Mouse (Mus musculus) stomach, postnatal 0 days (tissue): ENCODE measurements at regions not wholly inside any gene's neighbourhood (a gene's known extent, or its start where the extent isn't known, plus 50 kb on each side); places are given as distances from the start of the nearest gene placed in this dataset.

Experiments
- CTCF ChIP-seq: IDR thresholded peaks from 2 replicates; pipeline ENCODE4 v1.5.1; 2016; ENCODE audit warnings: antibody characterized with exemption, low read depth, mild to moderate bottlenecking, moderate library complexity
- EP300 ChIP-seq: optimal IDR thresholded peaks from 2 replicates; pipeline ENCODE3; 2016; ENCODE audit warnings: antibody characterized with exemption

DNA sequence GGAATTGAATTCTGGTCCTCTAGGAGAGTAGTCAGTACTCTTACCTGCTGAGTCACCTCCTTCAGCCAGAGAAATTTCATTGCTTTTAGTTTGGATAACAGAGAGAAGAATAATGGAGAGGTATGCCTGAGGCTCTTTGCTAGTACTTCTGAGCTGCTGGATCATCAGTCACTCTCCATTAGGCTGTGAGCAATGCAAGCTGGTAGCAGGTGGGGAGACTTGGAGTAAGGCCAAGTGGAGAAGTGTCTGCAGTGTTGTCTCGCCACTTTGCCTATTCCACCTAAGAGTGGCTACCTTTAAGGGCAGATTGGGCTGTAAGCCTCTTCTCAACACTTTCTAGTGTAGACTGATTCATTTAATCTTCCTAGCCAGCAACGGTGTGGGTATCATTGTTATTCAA lies 81.6 kb upstream of the Map1b start:
- TF ChIP-seq EP300 = no peak
- TF ChIP-seq CTCF = no peak
